Mouse (Mus musculus): ENCODE results near the gene Tet3. TPM values are rescaled to one million over a fixed set of nuclear protein-coding genes. Genes with fewer than 3 reads are reported as not detected.
"Not testable (repeated sequence)": the region's sequence is repeated elsewhere in the genome, so short reads cannot be mapped to it uniquely, and the experiment has no call there.

The Tet3 gene
- polyA plus RNA-seq, 1 experiment: 18.6 TPM

GRCm38 (mm10) chr6:83349274-83349958, 109.5 kb downstream of the Tet3 start:
- Histone ChIP-seq H3K4me1 (ENCODE audit: control insufficient read depth, insufficient read depth, low read length) (0 out of 2 replicates have a peak, but pooled peaks cover 5% of the 10 kb centered on the region), H3K27ac (ENCODE audit: insufficient read depth, low read length) (no peak overlapping the region), H3K4me3 (ENCODE audit: insufficient read depth, low read length) (peak overlapping the region; percentile 72)
- TF ChIP-seq POLR2A (IDR thresholded peaks at IDR 0.05; ENCODE audit: low read depth, low read length) (peak; percentile 72), CTCF (IDR thresholded peaks at IDR 0.05; ENCODE audit: borderline replicate concordance, insufficient read depth, low read length) (peak; percentile 79)

- no peak within 1 kb of the TSS for H3K27ac ChIP-seq (ENCODE audit: insufficient read depth, low read length)
- TF ChIP-seq POLR2A (IDR thresholded peaks at IDR 0.05; ENCODE audit: low read depth, low read length) (no peak), CTCF (IDR thresholded peaks at IDR 0.05; ENCODE audit: borderline replicate concordance, insufficient read depth, low read length) (no peak)
- H3K4me3 ChIP-seq (ENCODE audit: insufficient read depth, low read length): peak within 1 kb of the TSS; percentile 72
- 0 out of 2 replicates have a peak, but pooled peaks cover 5% of the 10 kb centered on the region for H3K4me1 ChIP-seq (ENCODE audit: control insufficient read depth, insufficient read depth, low read length)
These were observed 110.0 kb downstream of the Tet3 start, which contains the start of gene Bola3 for GRCm38 (mm10) chr6:83348873-83349272. Gene Bola3 (plus strand): TSS chr6:83349147.

GRCm38 (mm10) chr6:83347916-83348315, 111.0 kb downstream of the Tet3 start:
- TF ChIP-seq POLR2A (IDR thresholded peaks at IDR 0.05; ENCODE audit: low read depth, low read length): no peak
- TF ChIP-seq CTCF (IDR thresholded peaks at IDR 0.05; ENCODE audit: borderline replicate concordance, insufficient read depth, low read length): no peak

GRCm38 (mm10) chr6:83345285-83345684, 113.6 kb downstream of the Tet3 start:
- H3K4me3 ChIP-seq (ENCODE audit: insufficient read depth, low read length); H3K4me1 ChIP-seq (ENCODE audit: control insufficient read depth, insufficient read depth, low read length); H3K27ac ChIP-seq (ENCODE audit: insufficient read depth, low read length): not testable (repeated sequence)

More at GRCm38 (mm10) chr6:83347916-83348315, 111.0 kb downstream of the Tet3 start:
- H3K4me1 ChIP-seq (ENCODE audit: control insufficient read depth, insufficient read depth, low read length): 0 out of 2 replicates have a peak, but pooled peaks cover 5% of the 10 kb centered on the region
- no peak overlapping the region for H3K4me3 ChIP-seq (ENCODE audit: insufficient read depth, low read length)
- no peak overlapping the region for H3K27ac ChIP-seq (ENCODE audit: insufficient read depth, low read length)

GRCm38 (mm10) chr6:83342957-83343356, 115.9 kb downstream of the Tet3 start:
- Histone ChIP-seq H3K4me1 (ENCODE audit: control insufficient read depth, insufficient read depth, low read length) (no peaks in the 10 kb centered on the region), H3K27ac (ENCODE audit: insufficient read depth, low read length) (no peak overlapping the region), H3K4me3 (ENCODE audit: insufficient read depth, low read length) (no peak overlapping the region)
- TF ChIP-seq POLR2A (IDR thresholded peaks at IDR 0.05; ENCODE audit: low read depth, low read length): no peak
- no peak for TF ChIP-seq CTCF (IDR thresholded peaks at IDR 0.05; ENCODE audit: borderline replicate concordance, insufficient read depth, low read length)

GRCm38 (mm10) chr6:83341387-83341786, 117.5 kb downstream of the Tet3 start:
- H3K4me3 ChIP-seq (ENCODE audit: insufficient read depth, low read length): no peak overlapping the region
- no peak overlapping the region for H3K27ac ChIP-seq (ENCODE audit: insufficient read depth, low read length)
- no peaks in the 10 kb centered on the region for H3K4me1 ChIP-seq (ENCODE audit: control insufficient read depth, insufficient read depth, low read length)
- TF ChIP-seq POLR2A (IDR thresholded peaks at IDR 0.05; ENCODE audit: low read depth, low read length): no peak
- TF ChIP-seq CTCF (IDR thresholded peaks at IDR 0.05; ENCODE audit: borderline replicate concordance, insufficient read depth, low read length): no peak

GRCm38 (mm10) chr6:83327591-83328190, 131.2 kb downstream of the Tet3 start:
- Histone ChIP-seq H3K4me3 (ENCODE audit: insufficient read depth, low read length) (peak overlapping the region; percentile 23; the same call in 1 of the 2 replicates), H3K4me1 (ENCODE audit: control insufficient read depth, insufficient read depth, low read length) (no peaks in the 10 kb centered on the region), H3K27ac (ENCODE audit: insufficient read depth, low read length) (no peak overlapping the region)
- no peak for TF ChIP-seq CTCF (IDR thresholded peaks at IDR 0.05; ENCODE audit: borderline replicate concordance, insufficient read depth, low read length)
- no peak for TF ChIP-seq POLR2A (IDR thresholded peaks at IDR 0.05; ENCODE audit: low read depth, low read length)

GRCm38 (mm10) chr6:83326761-83327160, 132.1 kb downstream of the Tet3 start:
- no peak for TF ChIP-seq POLR2A (IDR thresholded peaks at IDR 0.05; ENCODE audit: low read depth, low read length)
- no peak for TF ChIP-seq CTCF (IDR thresholded peaks at IDR 0.05; ENCODE audit: borderline replicate concordance, insufficient read depth, low read length)

GRCm38 (mm10) chr6:83326394-83326736, 132.5 kb downstream of the Tet3 start:
- Histone ChIP-seq H3K4me3 (ENCODE audit: insufficient read depth, low read length) (peak overlapping the region; percentile 90), H3K4me1 (ENCODE audit: control insufficient read depth, insufficient read depth, low read length) (no peaks in the 10 kb centered on the region), H3K27ac (ENCODE audit: insufficient read depth, low read length) (peak overlapping the region; percentile 35)
- no peak; the same call in 1 of the 2 replicates for TF ChIP-seq POLR2A (IDR thresholded peaks at IDR 0.05; ENCODE audit: low read depth, low read length)
- TF ChIP-seq CTCF (IDR thresholded peaks at IDR 0.05; ENCODE audit: borderline replicate concordance, insufficient read depth, low read length): no peak

More at GRCm38 (mm10) chr6:83326761-83327160, 132.1 kb downstream of the Tet3 start:
- Histone ChIP-seq H3K4me3 (ENCODE audit: insufficient read depth, low read length) (peak overlapping the region; percentile 90), H3K27ac (ENCODE audit: insufficient read depth, low read length) (no peak overlapping the region; the same call in 1 of the 2 replicates), H3K4me1 (ENCODE audit: control insufficient read depth, insufficient read depth, low read length) (no peaks in the 10 kb centered on the region)
